Mouse (Mus musculus): ENCODE results near the gene Tulp2. TPM values are rescaled to one million over a fixed set of nuclear protein-coding genes. Genes with fewer than 3 reads are reported as not detected.

Tulp2 gene
- total RNA-seq, 2 experiments from 2014 or later, result 0.39 TPM; not detected in 1

GRCm38 (mm10) chr7:45568601-45569473, 87.2 kb downstream of the Tulp2 start:
- intact Hi-C loops (cut with DNase I), result no loop called here
- DNase-seq, result no peak

- intact Hi-C loops (cut with DNase I), result no loop called here
- DNase-seq, result peak; percentile 59 to 69
Measured at GRCm38 (mm10) chr7:45570103-45570741, 88.5 kb downstream of the Tulp2 start, which contains the start of gene Bcat2. TSS of gene Bcat2 (plus strand) at chr7:45570153.

GRCm38 (mm10) chr7:45571966-45572365, 90.3 kb downstream of the Tulp2 start:
- intact Hi-C loops (cut with DNase I), result no loop called here
- DNase-seq, result no peak

Small RNA genes lying within 50 kb of the gene (microRNA-seq; reads per million reads assigned to microRNA genes)
- gene Gm22133, result 0 to 0.36 reads per million in 2 experiments

Other genes with a start within 250 kb of the Tulp2 start
- gene Cd37, start 242.8 kb upstream of the Tulp2 start, total RNA-seq (2021), result 1 to 10 TPM in 1 of 2 experiments, under 1 TPM in 1; 0.79 to 1.5 TPM
- not detected for gene Slc6a16, start 240.8 kb upstream of the Tulp2 start, total RNA-seq (2021)
- not detected for gene Slc6a21, start 204.4 kb upstream of the Tulp2 start, total RNA-seq (2021)
- gene Trpm4, start 148.1 kb upstream of the Tulp2 start, total RNA-seq (2021), result 10 to 100 TPM; 20.1 to 20.7 TPM
- 100 to 1,000 TPM; 818 to 890 TPM for gene Hrc, start 146.6 kb upstream of the Tulp2 start, total RNA-seq (2021)
- gene Ppfia3, start 114.9 kb upstream of the Tulp2 start, total RNA-seq (2021), result under 1 TPM; 0.07 to 0.08 TPM
- gene Lin7b, start 111.3 kb upstream of the Tulp2 start, total RNA-seq (2021), result not detected
- gene Snrnp70, start 86.1 kb upstream of the Tulp2 start, total RNA-seq (2021), result 10 to 100 TPM; 70.2 to 84.1 TPM
- 10 to 100 TPM; 78.3 to 85.9 TPM for gene Kcna7, start 76.2 kb upstream of the Tulp2 start, total RNA-seq (2021)
- 1 to 10 TPM; 3.4 to 5.5 TPM for gene Ntf5, start 68.2 kb upstream of the Tulp2 start, total RNA-seq (2021)
- gene Lhb, start 61.1 kb upstream of the Tulp2 start, total RNA-seq (2021), result under 1 TPM; 0.54 to 0.67 TPM
- 100 to 1,000 TPM; 275 to 279 TPM for gene Gys1, start 47.0 kb upstream of the Tulp2 start, total RNA-seq (2021)
- 10 to 100 TPM; 22.1 to 23.0 TPM for gene Ruvbl2, start 43.8 kb upstream of the Tulp2 start, total RNA-seq (2021)
- gene Ftl1, start 22.0 kb upstream of the Tulp2 start, total RNA-seq (2021), result 100 to 1,000 TPM; 132 to 146 TPM
- 10 to 100 TPM; 13.8 to 14.6 TPM for gene Bax, start 15.0 kb upstream of the Tulp2 start, total RNA-seq (2021)
- gene Gm45808, start 4.9 kb downstream of the Tulp2 start, total RNA-seq (2021), result 1 to 10 TPM; 6.1 to 6.6 TPM
- 10 to 100 TPM; 11.4 to 12.8 TPM for gene Dhdh, start 6.9 kb downstream of the Tulp2 start, total RNA-seq (2021)
- gene Nucb1, start 28.5 kb downstream of the Tulp2 start, total RNA-seq (2021), result 10 to 100 TPM; 48.6 to 65.4 TPM
- 10 to 100 TPM; 22.9 to 25.3 TPM for gene Ppp1r15a, start 44.4 kb downstream of the Tulp2 start, total RNA-seq (2021)
- gene Plekha4, start 44.5 kb downstream of the Tulp2 start, total RNA-seq (2021), result 1 to 10 TPM; 3.0 to 4.8 TPM
- gene Hsd17b14, start 73.0 kb downstream of the Tulp2 start, total RNA-seq (2021), result 1 to 10 TPM; 1.9 to 2.8 TPM
- 10 to 100 TPM; 55.7 to 86.8 TPM for gene Bcat2, start 88.3 kb downstream of the Tulp2 start, total RNA-seq (2021)
- gene Fgf21, start 133.6 kb downstream of the Tulp2 start, total RNA-seq (2021), result not detected
- not detected for gene Fut1, start 135.4 kb downstream of the Tulp2 start, total RNA-seq (2021)
- not detected for gene Izumo1, start 139.9 kb downstream of the Tulp2 start, total RNA-seq (2021)
- gene Rasip1, start 145.6 kb downstream of the Tulp2 start, total RNA-seq (2021), result 1 to 10 TPM; 6.9 to 7.0 TPM
- 10 to 100 TPM; 45.7 to 49.7 TPM for gene Mamstr, start 158.1 kb downstream of the Tulp2 start, total RNA-seq (2021)
- gene Fut2, start 184.5 kb downstream of the Tulp2 start, total RNA-seq (2021), result 1 to 10 TPM in 1 of 2 experiments, under 1 TPM in 1; 0.51 to 1.2 TPM
- gene Ntn5, start 202.1 kb downstream of the Tulp2 start, total RNA-seq (2021), result under 1 TPM; 0.52 to 0.69 TPM
- under 1 TPM; 0.12 to 0.26 TPM for gene Sec1, start 212.5 kb downstream of the Tulp2 start, total RNA-seq (2021)
- gene Car11, start 218.0 kb downstream of the Tulp2 start, total RNA-seq (2021), result 1 to 10 TPM; 7.7 to 9.5 TPM
- 100 to 1,000 TPM in 1 of 2 experiments, 10 to 100 TPM in 1; 52.8 to 118 TPM for gene Dbp, start 223.2 kb downstream of the Tulp2 start, total RNA-seq (2021)
- 100 to 1,000 TPM; 396 to 453 TPM for gene Rpl18, start 233.6 kb downstream of the Tulp2 start, total RNA-seq (2021)
- 10 to 100 TPM; 12.2 to 12.7 TPM for gene Sphk2, start 236.1 kb downstream of the Tulp2 start, total RNA-seq (2021)
- gene Fam83e, start 239.3 kb downstream of the Tulp2 start, total RNA-seq (2021), result under 1 TPM in 1 of 2 experiments, not detected in 1; 0.10 TPM
- not detected for gene Spaca4, start 243.9 kb downstream of the Tulp2 start, total RNA-seq (2021)

Data from gastrocnemius, postnatal 36 days (tissue).